Mouse (Mus musculus): Measurements from ENCODE around the gene Tmem19. TPM values are rescaled to one million over a fixed set of nuclear protein-coding genes. Genes with fewer than 3 reads are reported as not detected.

Tmem19 gene
- total and polyA plus RNA-seq, 2 experiments from 2014 or later = 36.0 to 38.8 TPM

DNA sequence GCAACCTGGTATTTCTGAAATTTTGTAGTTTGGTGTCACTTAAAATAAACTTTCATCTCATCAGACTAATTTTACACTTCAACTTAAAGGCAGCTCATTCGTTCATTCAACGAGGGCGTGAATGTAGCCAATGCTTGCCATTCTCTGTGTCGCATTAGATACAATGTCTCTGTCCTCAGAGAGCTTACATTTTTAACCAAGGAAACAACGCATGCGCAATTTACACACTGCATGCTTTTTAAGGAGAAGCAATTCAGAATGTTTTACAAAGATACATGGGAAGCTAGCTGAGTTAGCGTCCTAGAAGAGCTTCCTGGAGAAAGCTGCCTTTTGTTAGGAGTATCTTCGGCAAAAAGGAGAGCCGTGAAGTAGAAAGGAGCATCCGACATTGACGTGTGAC lies 46.0 kb downstream of the Tmem19 start:
- Histone ChIP-seq H3K9me3 (ENCODE audit: low read length) (no peaks in the 10 kb centered on the region), H3K4me3 (ENCODE audit: low read depth, low read length) (peak overlapping the region; percentile 97; the same call in 1 of the 2 replicates), H3K27ac (ENCODE audit: low read depth, low read length) (peak overlapping the region; percentile 99), H3K4me1 (ENCODE audit: insufficient read depth) (peaks cover 14% of the 10 kb centered on the region), H3K4me2 (ENCODE audit: low read depth) (peak overlapping the region; percentile 62), H3K9ac (0 out of 2 replicates have a peak overlapping the region, but pooled peaks have one; percentile 97), H3K36me3 (ENCODE audit: insufficient read depth) (no peaks in the 10 kb centered on the region), H3K27me3 (ENCODE audit: insufficient read depth, low read length) (no peaks in the 10 kb centered on the region)
- WGBS = 57% methylated on average over 11 of the region's 11 CpGs
- no peak for TF ChIP-seq CTCF (IDR thresholded peaks at IDR 0.05; ENCODE audit: low read depth)
- DNase-seq (no peak), ATAC-seq (no peak)

GRCm38 (mm10) chr10:115315473-115316171 lies 46.7 kb downstream of the Tmem19 start, which contains the start of gene Rab21:
Gene Rab21 (minus strand): TSS chr10:115315594.
- Histone ChIP-seq H3K4me3 (ENCODE audit: low read depth, low read length) (peak within 1 kb of the TSS; percentile 97), H3K9ac (peak within 1 kb of the TSS; percentile 97), H3K9me3 (ENCODE audit: low read length) (no peaks in the 10 kb centered on the region), H3K27me3 (ENCODE audit: insufficient read depth, low read length) (no peaks in the 10 kb centered on the region), H3K4me2 (ENCODE audit: low read depth) (peak within 1 kb of the TSS; percentile 62), H3K36me3 (ENCODE audit: insufficient read depth) (no peaks in the 10 kb centered on the region), H3K4me1 (ENCODE audit: insufficient read depth) (peaks cover 14% of the 10 kb centered on the region), H3K27ac (ENCODE audit: low read depth, low read length) (peak within 1 kb of the TSS; percentile 99)
- TF ChIP-seq CTCF (IDR thresholded peaks at IDR 0.05; ENCODE audit: low read depth) = no peak; the same call in 1 of the 2 replicates
- ATAC-seq (peak; percentile 96), DNase-seq (peak; percentile 96)
- 2% methylated on average over 47 of the region's 48 CpGs for WGBS

- WGBS = 1% methylated on average over 71 of the region's 73 CpGs
- ATAC-seq (peak; percentile 71), DNase-seq (peak; percentile 50)
- H3K4me2 ChIP-seq (ENCODE audit: low read depth) = peak overlapping the region; percentile 62
- no peak for TF ChIP-seq CTCF (IDR thresholded peaks at IDR 0.05; ENCODE audit: low read depth)
- peaks cover 14% of the 10 kb centered on the region for H3K4me1 ChIP-seq (ENCODE audit: insufficient read depth)
- peak overlapping the region; percentile 97 for H3K4me3 ChIP-seq (ENCODE audit: low read depth, low read length)
- no peaks in the 10 kb centered on the region for H3K27me3 ChIP-seq (ENCODE audit: insufficient read depth, low read length)
- no peaks in the 10 kb centered on the region for H3K9me3 ChIP-seq (ENCODE audit: low read length)
- no peaks in the 10 kb centered on the region for H3K36me3 ChIP-seq (ENCODE audit: insufficient read depth)
- H3K9ac ChIP-seq = peak overlapping the region; percentile 97
- peak overlapping the region; percentile 99 for H3K27ac ChIP-seq (ENCODE audit: low read depth, low read length)
Observed at GRCm38 (mm10) chr10:115314582-115315452, 47.5 kb downstream of the Tmem19 start.

- Histone ChIP-seq H3K4me2 (ENCODE audit: low read depth) (peak overlapping the region; percentile 62), H3K9me3 (ENCODE audit: low read length) (no peaks in the 10 kb centered on the region), H3K9ac (peak overlapping the region; percentile 97), H3K4me3 (ENCODE audit: low read depth, low read length) (peak overlapping the region; percentile 97), H3K27ac (ENCODE audit: low read depth, low read length) (no peak overlapping the region), H3K36me3 (ENCODE audit: insufficient read depth) (no peaks in the 10 kb centered on the region), H3K27me3 (ENCODE audit: insufficient read depth, low read length) (no peaks in the 10 kb centered on the region), H3K4me1 (ENCODE audit: insufficient read depth) (peaks cover 14% of the 10 kb centered on the region)
- 16% methylated on average over 6 of the region's 6 CpGs for WGBS
- no peak for DNase-seq
- TF ChIP-seq CTCF (IDR thresholded peaks at IDR 0.05; ENCODE audit: low read depth) = no peak
- no peak for ATAC-seq
Observed at GRCm38 (mm10) chr10:115314287-115314581, 48.1 kb downstream of the Tmem19 start.

- Histone ChIP-seq H3K9me3 (ENCODE audit: low read length) (no peaks in the 10 kb centered on the region), H3K9ac (peak overlapping the region; percentile 97), H3K27me3 (ENCODE audit: insufficient read depth, low read length) (no peaks in the 10 kb centered on the region), H3K36me3 (ENCODE audit: insufficient read depth) (no peaks in the 10 kb centered on the region), H3K4me1 (ENCODE audit: insufficient read depth) (peaks cover 14% of the 10 kb centered on the region), H3K4me2 (ENCODE audit: low read depth) (peak overlapping the region; percentile 62), H3K4me3 (ENCODE audit: low read depth, low read length) (peak overlapping the region; percentile 97), H3K27ac (ENCODE audit: low read depth, low read length) (no peak overlapping the region)
- 58% methylated on average over 14 of the region's 14 CpGs for WGBS
- DNase-seq (no peak), ATAC-seq (no peak)
- TF ChIP-seq CTCF (IDR thresholded peaks at IDR 0.05; ENCODE audit: low read depth) = no peak
Observed at GRCm38 (mm10) chr10:115313641-115314286, 48.5 kb downstream of the Tmem19 start.

DNA sequence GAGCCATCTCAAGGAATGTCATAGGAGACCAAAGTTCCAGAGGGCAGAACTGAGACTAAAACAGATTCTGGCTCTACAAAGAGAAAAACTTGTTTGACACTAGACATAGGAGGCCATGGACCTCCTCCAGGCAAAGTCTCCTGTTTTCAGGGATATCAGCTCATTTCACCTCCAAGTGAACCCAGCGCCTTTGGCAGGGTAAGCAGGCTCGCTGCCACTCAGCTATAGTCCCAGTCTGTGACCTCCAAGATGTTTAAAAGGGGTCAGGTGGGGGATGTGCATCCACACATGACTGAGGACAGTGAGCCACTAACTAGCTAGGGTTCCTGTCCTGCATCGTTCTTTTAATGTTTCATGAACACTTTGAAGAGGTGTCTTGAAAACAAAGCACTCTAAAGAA lies 49.6 kb downstream of the Tmem19 start:
- H3K9ac ChIP-seq = no peak overlapping the region
- H3K4me2 ChIP-seq (ENCODE audit: low read depth) = no peak overlapping the region
- H3K4me1 ChIP-seq (ENCODE audit: insufficient read depth) = peaks cover 14% of the 10 kb centered on the region
- H3K9me3 ChIP-seq (ENCODE audit: low read length) = no peaks in the 10 kb centered on the region
- no peak for ATAC-seq
- TF ChIP-seq CTCF (IDR thresholded peaks at IDR 0.05; ENCODE audit: low read depth) = no peak
- H3K4me3 ChIP-seq (ENCODE audit: low read depth, low read length) = no peak overlapping the region
- no peak for DNase-seq
- no peaks in the 10 kb centered on the region for H3K27me3 ChIP-seq (ENCODE audit: insufficient read depth, low read length)
- H3K27ac ChIP-seq (ENCODE audit: low read depth, low read length) = no peak overlapping the region
- H3K36me3 ChIP-seq (ENCODE audit: insufficient read depth) = no peaks in the 10 kb centered on the region
- WGBS = 59% methylated on average over 3 of the region's 3 CpGs

Measured in forebrain, postnatal 0 days (tissue).